ENCODE assay signal across 25 mouse cellular contexts in the genomic region with DNA sequence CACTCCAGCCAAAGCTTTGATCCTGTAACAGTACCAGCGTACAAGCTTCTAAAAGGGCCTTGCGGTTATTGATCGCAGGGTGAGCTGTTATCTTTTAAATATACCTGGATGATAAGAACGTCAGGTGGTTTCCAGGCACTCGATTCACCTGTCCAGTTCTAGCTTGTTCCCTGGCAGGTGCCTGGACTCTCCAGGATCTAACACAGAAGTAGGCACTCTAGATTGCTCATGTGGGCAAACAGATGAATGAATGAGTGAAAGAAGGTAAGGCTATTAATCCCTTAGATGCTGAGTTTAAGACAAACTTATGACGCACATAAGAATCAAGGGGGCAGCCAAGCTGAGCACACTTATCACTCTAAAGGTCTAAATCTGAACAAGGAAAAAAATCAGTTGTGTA.
DNase-seq lines count a peak whose midpoint lies in the region; ATAC-seq and TF ChIP-seq lines count a peak whose summit lies in the region.
"Had no signal": no experiment of that assay in that cellular context is flagged by ENCODE, and none has a peak within 500 bp of the region (broad histone marks: within the 10 kb centered on the region; RNA-seq: fewer than 3 reads in every experiment).

No protein-coding gene starts in this region.

- DNase-seq in gastrocnemius, adult 2 months: no peak
- DNase-seq in gastrocnemius, adult 8-10 months (ENCODE audit: low spot score in 2 of 2): no peak
- DNase-seq in liver, postnatal 0 days: no peak
- DNase-seq in cerebellum, adult 8-10 months: no peak
- DNase-seq: adrenal gland, postnatal 10 days; cerebellum, adult 18-20 months; cerebellum, postnatal 36 days; embryo, embryonic 11 days; gastrocnemius, postnatal 14 days; heart, adult 11 months; heart, postnatal 10 days; kidney, postnatal 25 days; layer of hippocampus, adult 9-11 months; left cerebral cortex, postnatal 4 days; right cerebral cortex, adult 18-20 months; thymus, adult 18-20 months had no signal

- no peaks in the 10 kb centered on the region for H3K27me3 ChIP-seq in liver, postnatal 0 days (ENCODE audit: insufficient read depth, low read length)
- no peaks in the 10 kb centered on the region; the same call in 1 of the 2 replicates for H3K27me3 ChIP-seq in liver, embryonic 12.5 days (replicated peaks)
- no peaks in the 10 kb centered on the region for H3K27me3 ChIP-seq in intestine, embryonic 15.5 days (replicated peaks)
- H3K27me3 ChIP-seq in stomach, embryonic 15.5 days (replicated peaks): no peaks in the 10 kb centered on the region
- no peaks in the 10 kb centered on the region for H3K27me3 ChIP-seq in forebrain, embryonic 16.5 days (replicated peaks; ENCODE audit: control insufficient read depth, insufficient read depth, low read length)
- H3K27me3 ChIP-seq: heart, embryonic 12.5 days; limb, embryonic 15.5 days had no signal

- ATAC-seq in liver, postnatal 0 days: no peak
- no peak for ATAC-seq in liver, embryonic 12.5 days
- ATAC-seq in intestine, embryonic 15.5 days: peak; percentile 77
- ATAC-seq in stomach, embryonic 15.5 days (ENCODE audit: insufficient read depth, low FRiP score, low read depth): peak; percentile 65
- ATAC-seq in forebrain, embryonic 16.5 days: no peak
- ATAC-seq: forebrain, embryonic 14.5 days; midbrain, embryonic 16.5 days had no signal

- no peak for TF ChIP-seq EP300 in liver, postnatal 0 days (IDR thresholded peaks at IDR 0.05; ENCODE audit: low read depth)

- H3K27ac ChIP-seq in gastrocnemius, adult 2 months: peak overlapping the region; percentile 89
- H3K27ac ChIP-seq in liver, postnatal 0 days (ENCODE audit: low read depth): peak overlapping the region; percentile 58
- no peak overlapping the region for H3K27ac ChIP-seq in liver, embryonic 12.5 days
- H3K27ac ChIP-seq in intestine, embryonic 15.5 days: no peak overlapping the region
- H3K27ac ChIP-seq in stomach, embryonic 15.5 days: no peak overlapping the region; the same call in 1 of the 2 replicates
- no peak overlapping the region for H3K27ac ChIP-seq in forebrain, embryonic 16.5 days (ENCODE audit: low read length)
- H3K27ac ChIP-seq: limb, embryonic 15.5 days; midbrain, embryonic 10.5 days had no signal

- no peak overlapping the region for H3K9ac ChIP-seq in liver, postnatal 0 days (replicated peaks)
- H3K9ac ChIP-seq in liver, embryonic 12.5 days: no peak overlapping the region
- H3K9ac ChIP-seq in intestine, embryonic 15.5 days: no peak overlapping the region
- H3K9ac ChIP-seq in stomach, embryonic 15.5 days: no peak overlapping the region
- no peak overlapping the region for H3K9ac ChIP-seq in forebrain, embryonic 16.5 days (replicated peaks; ENCODE audit: low read depth, low read length)
- H3K9ac ChIP-seq: heart, embryonic 12.5 days; limb, embryonic 15.5 days had no signal

- intact Hi-C loops in gastrocnemius, adult 2 months (cut with DNase I): no loop called here

- no peak overlapping the region for H3K4me3 ChIP-seq in gastrocnemius, adult 2 months
- H3K4me3 ChIP-seq in liver, postnatal 0 days (ENCODE audit: low read depth, low read length): no peak overlapping the region
- H3K4me3 ChIP-seq in liver, embryonic 12.5 days: no peak overlapping the region
- H3K4me3 ChIP-seq in intestine, embryonic 15.5 days (replicated peaks): no peak overlapping the region
- H3K4me3 ChIP-seq in stomach, embryonic 15.5 days (replicated peaks): no peak overlapping the region
- no peak overlapping the region for H3K4me3 ChIP-seq in forebrain, embryonic 16.5 days (replicated peaks; ENCODE audit: low read length)
- H3K4me3 ChIP-seq: heart, embryonic 12.5 days; limb, embryonic 15.5 days; midbrain, embryonic 10.5 days had no signal

- no peaks in the 10 kb centered on the region for H3K9me3 ChIP-seq in liver, postnatal 0 days (ENCODE audit: low read length)
- no peaks in the 10 kb centered on the region for H3K9me3 ChIP-seq in liver, embryonic 12.5 days (replicated peaks)
- no peaks in the 10 kb centered on the region for H3K9me3 ChIP-seq in intestine, embryonic 15.5 days
- H3K9me3 ChIP-seq in stomach, embryonic 15.5 days: no peaks in the 10 kb centered on the region
- H3K9me3 ChIP-seq in forebrain, embryonic 16.5 days (ENCODE audit: control insufficient read depth, low read length): no peaks in the 10 kb centered on the region
- H3K9me3 ChIP-seq: heart, embryonic 12.5 days; limb, embryonic 15.5 days; midbrain, embryonic 10.5 days had no signal

- peaks cover 14% of the 10 kb centered on the region for H3K4me1 ChIP-seq in liver, postnatal 0 days (ENCODE audit: insufficient read depth)
- H3K4me1 ChIP-seq in liver, embryonic 12.5 days: no peaks in the 10 kb centered on the region
- no peaks in the 10 kb centered on the region for H3K4me1 ChIP-seq in intestine, embryonic 15.5 days (replicated peaks)
- no peaks in the 10 kb centered on the region for H3K4me1 ChIP-seq in stomach, embryonic 15.5 days
- no peaks in the 10 kb centered on the region for H3K4me1 ChIP-seq in forebrain, embryonic 16.5 days (replicated peaks; ENCODE audit: control insufficient read depth, insufficient read depth, low read length)

- WGBS in liver, postnatal 0 days (ENCODE audit: insufficient replicate concordance): 69% methylated on average over 6 of the region's 6 CpGs
- WGBS in liver, embryonic 12.5 days (ENCODE audit: insufficient replicate concordance): 68% methylated on average over 6 of the region's 6 CpGs
- WGBS in intestine, embryonic 15.5 days: 71% methylated on average over 6 of the region's 6 CpGs
- WGBS in stomach, embryonic 15.5 days: 72% methylated on average over 6 of the region's 6 CpGs
- WGBS in forebrain, embryonic 16.5 days: 94% methylated on average over 6 of the region's 6 CpGs

- H3K4me2 ChIP-seq in liver, postnatal 0 days (ENCODE audit: low read depth, low read length): no peak overlapping the region
- H3K4me2 ChIP-seq in liver, embryonic 12.5 days: no peak overlapping the region
- no peak overlapping the region for H3K4me2 ChIP-seq in intestine, embryonic 15.5 days (replicated peaks)
- no peak overlapping the region for H3K4me2 ChIP-seq in stomach, embryonic 15.5 days
- no peak overlapping the region for H3K4me2 ChIP-seq in forebrain, embryonic 16.5 days (ENCODE audit: low read length)
- H3K4me2 ChIP-seq: heart, embryonic 12.5 days; limb, embryonic 15.5 days had no signal

- H3K36me3 ChIP-seq in liver, postnatal 0 days (replicated peaks; ENCODE audit: insufficient read depth, low read length): no peaks in the 10 kb centered on the region
- no peaks in the 10 kb centered on the region for H3K36me3 ChIP-seq in liver, embryonic 12.5 days
- no peaks in the 10 kb centered on the region for H3K36me3 ChIP-seq in intestine, embryonic 15.5 days
- H3K36me3 ChIP-seq in stomach, embryonic 15.5 days: no peaks in the 10 kb centered on the region
- no peaks in the 10 kb centered on the region for H3K36me3 ChIP-seq in forebrain, embryonic 16.5 days (ENCODE audit: control insufficient read depth, insufficient read depth)
- H3K36me3 ChIP-seq: heart, embryonic 12.5 days; limb, embryonic 15.5 days; midbrain, embryonic 10.5 days had no signal

- TF ChIP-seq CTCF in gastrocnemius, adult 2 months (IDR thresholded peaks at IDR 0.05): no peak
- no peak for TF ChIP-seq CTCF in liver, postnatal 0 days (IDR thresholded peaks at IDR 0.05; ENCODE audit: low read depth)

Comparison
In these comparisons a context has a peak if more than half of its experiments do, and no peak if none do; other contexts are left out.
1. H3K27ac ChIP-seq: peak in gastrocnemius, adult 2 months (single experiment) and liver, postnatal 0 days (single experiment); none in liver, embryonic 12.5 days (single experiment), intestine, embryonic 15.5 days (single experiment), stomach, embryonic 15.5 days (single experiment) and forebrain, embryonic 16.5 days (single experiment).
2. ATAC-seq: peak in intestine, embryonic 15.5 days (single experiment) and stomach, embryonic 15.5 days (single experiment); none in liver, postnatal 0 days (single experiment), liver, embryonic 12.5 days (single experiment) and forebrain, embryonic 16.5 days (single experiment).